Mouse (Mus musculus) stomach, postnatal 0 days (tissue): ENCODE measurements around the gene Emc4. TPM values are rescaled to one million over a fixed set of nuclear protein-coding genes. Genes with fewer than 3 reads are reported as not detected.

Experiments used
- ATAC-seq: fragments of 200-750 bp; cut with Nextera tagmentation; 2 replicates; pipeline ENCODE4 v1.8.0; 2017; ENCODE audit not compliant: low FRiP score, low TSS enrichment
- DNase-seq: peaks from one replicate; pipeline ENCODE4 v3.0.0-alpha.2; 2016; ENCODE audit warnings: low spot score
- H3K27ac ChIP-seq: fragments of 300-500 bp; sonication (generic); replicated peaks from 2 replicates; pipeline ENCODE4 v1.5.1; 2014; ENCODE audit warnings: mild to moderate bottlenecking, control low read depth
- H3K27me3 ChIP-seq: fragments of 300-500 bp; sonication (generic); 2 replicates; pipeline ENCODE4 v1.6.1; 2014; ENCODE audit warnings: low read length; ENCODE audit not compliant: control insufficient read depth, insufficient read depth
- H3K36me3 ChIP-seq: fragments of 300-500 bp; sonication (generic); 2 replicates; pipeline ENCODE4 v1.6.1; 2014; ENCODE audit warnings: low read length, mixed read lengths; ENCODE audit not compliant: control insufficient read depth, insufficient read depth
- H3K4me1 ChIP-seq: fragments of 300-500 bp; sonication (generic); replicated peaks from 2 replicates; pipeline ENCODE4 v1.6.1; 2014; ENCODE audit warnings: antibody characterized with exemption; ENCODE audit not compliant: control insufficient read depth, insufficient read depth
- H3K4me2 ChIP-seq: fragments of 300-500 bp; sonication (generic); replicated peaks from 2 replicates; pipeline ENCODE4 v1.6.1; 2014; ENCODE audit warnings: low read depth, mild to moderate bottlenecking, control low read depth, moderate library complexity
- H3K4me3 ChIP-seq: fragments of 300-500 bp; sonication (generic); 2 replicates; pipeline ENCODE4 v1.5.1; 2014; ENCODE audit warnings: low read depth, low read length, control low read depth
- H3K9ac ChIP-seq: fragments of 300-500 bp; sonication (generic); 2 replicates; pipeline ENCODE4 v1.6.1; 2014; ENCODE audit warnings: mild to moderate bottlenecking, low read length, control low read depth, mixed read lengths
- H3K9me3 ChIP-seq: fragments of 300-500 bp; sonication (generic); 2 replicates; pipeline ENCODE4 v1.6.1; 2016; ENCODE audit warnings: low read length; ENCODE audit not compliant: control insufficient read depth
- CTCF ChIP-seq: IDR thresholded peaks from 2 replicates; pipeline ENCODE4 v1.5.1; 2016; ENCODE audit warnings: antibody characterized with exemption, low read depth, mild to moderate bottlenecking, moderate library complexity
- EP300 ChIP-seq: optimal IDR thresholded peaks from 2 replicates; pipeline ENCODE3; 2016; ENCODE audit warnings: antibody characterized with exemption
- WGBS: fragments of 180-500 bp; shearing (Covaris S2); extraction: QIAGEN DNeasy Blood & Tissue Kit; methylation state at CpG from one replicate; pipeline ENCODE4 v1.1.7; 2014; 5-methylcytosine and 5-hydroxymethylcytosine counted together
- polyA plus RNA-seq: library from polyadenylated mRNA; unstranded; fragments of >200 nt; fragmentation: Nextera tagmentation; extraction: Ambion mirVana; gene quantifications from 2 replicates; pipeline ENCODE4 v1.2.1, GENCODE M21; 2015

Gene Emc4
- polyA plus RNA-seq, 1 experiment from 2014 or later = 123 TPM

GRCm38 (mm10) chr2:112374610-112375009 is 6.8 kb upstream of the Emc4 start:
- Histone ChIP-seq H3K9ac (no peak overlapping the region), H3K9me3 (no peaks in the 10 kb centered on the region), H3K4me3 (no peak overlapping the region), H3K4me1 (no peaks in the 10 kb centered on the region), H3K27me3 (no peaks in the 10 kb centered on the region), H3K4me2 (no peak overlapping the region), H3K36me3 (no peaks in the 10 kb centered on the region), H3K27ac (no peak overlapping the region)
- 50% methylated on average over 5 of the region's 5 CpGs for WGBS
- TF ChIP-seq CTCF (no peak), EP300 (no peak)
- no peak for DNase-seq
- no peak for ATAC-seq

GRCm38 (mm10) chr2:112373141-112373540 is 5.3 kb upstream of the Emc4 start:
- WGBS = 40% methylated on average over 4 of the region's 4 CpGs
- Histone ChIP-seq H3K9me3 (no peaks in the 10 kb centered on the region), H3K27ac (no peak overlapping the region), H3K27me3 (no peaks in the 10 kb centered on the region), H3K36me3 (no peaks in the 10 kb centered on the region), H3K4me2 (no peak overlapping the region), H3K9ac (no peak overlapping the region), H3K4me1 (no peaks in the 10 kb centered on the region), H3K4me3 (no peak overlapping the region)
- DNase-seq (no peak), ATAC-seq (peak; percentile 57; the same call in 1 of the 2 replicates)
- TF ChIP-seq EP300 (peak; percentile 17), CTCF (no peak)

- H3K36me3 ChIP-seq = no peaks in the 10 kb centered on the region
- H3K4me2 ChIP-seq = no peak overlapping the region
- no peak for ATAC-seq
- no peak overlapping the region for H3K9ac ChIP-seq
- DNase-seq = no peak
- no peak for TF ChIP-seq EP300
- no peak for TF ChIP-seq CTCF
- H3K27ac ChIP-seq = no peak overlapping the region
- H3K4me1 ChIP-seq = no peaks in the 10 kb centered on the region
- H3K9me3 ChIP-seq = no peaks in the 10 kb centered on the region
- no peaks in the 10 kb centered on the region for H3K27me3 ChIP-seq
- no peak overlapping the region for H3K4me3 ChIP-seq
- WGBS = 39% methylated on average over 5 of the region's 5 CpGs
These were observed 2.1 kb upstream of the Emc4 start for GRCm38 (mm10) chr2:112369941-112370340.

GRCm38 (mm10) chr2:112367222-112367621 is 605 bp downstream of the Emc4 start:
- ATAC-seq = peak; percentile 19

GRCm38 (mm10) chr2:112360781-112361169 is 7.1 kb downstream of the Emc4 start:
- Histone ChIP-seq H3K27ac (no peak overlapping the region), H3K4me2 (no peak overlapping the region), H3K4me1 (no peaks in the 10 kb centered on the region), H3K36me3 (peaks cover 17% of the 10 kb centered on the region), H3K27me3 (no peaks in the 10 kb centered on the region), H3K9me3 (no peaks in the 10 kb centered on the region), H3K4me3 (no peak overlapping the region), H3K9ac (no peak overlapping the region)
- ATAC-seq (no peak), DNase-seq (no peak)
- TF ChIP-seq EP300 = no peak
- TF ChIP-seq CTCF = no peak
- 85% methylated on average over 2 of the region's 2 CpGs for WGBS

More at GRCm38 (mm10) chr2:112367222-112367621, 605 bp downstream of the Emc4 start:
- no peaks in the 10 kb centered on the region for H3K9me3 ChIP-seq
- no peaks in the 10 kb centered on the region for H3K4me1 ChIP-seq
- peaks cover 4% of the 10 kb centered on the region; the same call in 1 of the 2 replicates for H3K36me3 ChIP-seq
- peak overlapping the region; percentile 72 for H3K4me3 ChIP-seq
- H3K4me2 ChIP-seq = peak overlapping the region; percentile 65
- 0 out of 2 replicates have a peak overlapping the region, but pooled peaks have one; percentile 9 for H3K27ac ChIP-seq
- WGBS = 14% methylated on average over 15 of the region's 15 CpGs
- no peaks in the 10 kb centered on the region for H3K27me3 ChIP-seq
- peak; percentile 21 for DNase-seq
- peak overlapping the region; percentile 83 for H3K9ac ChIP-seq
- no peak for TF ChIP-seq EP300
- no peak for TF ChIP-seq CTCF

GRCm38 (mm10) chr2:112360012-112360780 is 7.6 kb downstream of the Emc4 start:
- Histone ChIP-seq H3K36me3 (peaks cover 17% of the 10 kb centered on the region), H3K9ac (no peak overlapping the region), H3K9me3 (no peaks in the 10 kb centered on the region), H3K27me3 (no peaks in the 10 kb centered on the region), H3K4me1 (no peaks in the 10 kb centered on the region), H3K4me2 (no peak overlapping the region), H3K4me3 (no peak overlapping the region), H3K27ac (no peak overlapping the region)
- TF ChIP-seq EP300 (no peak), CTCF (no peak)
- 73% methylated on average over 12 of the region's 12 CpGs for WGBS
- DNase-seq (no peak), ATAC-seq (no peak)
